Mouse (Mus musculus) fibroblast of lung, adult 2 months (primary cell): ENCODE data around the gene Smarcc1.

ENCODE experiments used
- DNase-seq: peaks from one replicate; pipeline ENCODE4 v3.0.0-alpha.2; 2011; ENCODE audit warnings: low read depth

Smarcc1 gene

DNA sequence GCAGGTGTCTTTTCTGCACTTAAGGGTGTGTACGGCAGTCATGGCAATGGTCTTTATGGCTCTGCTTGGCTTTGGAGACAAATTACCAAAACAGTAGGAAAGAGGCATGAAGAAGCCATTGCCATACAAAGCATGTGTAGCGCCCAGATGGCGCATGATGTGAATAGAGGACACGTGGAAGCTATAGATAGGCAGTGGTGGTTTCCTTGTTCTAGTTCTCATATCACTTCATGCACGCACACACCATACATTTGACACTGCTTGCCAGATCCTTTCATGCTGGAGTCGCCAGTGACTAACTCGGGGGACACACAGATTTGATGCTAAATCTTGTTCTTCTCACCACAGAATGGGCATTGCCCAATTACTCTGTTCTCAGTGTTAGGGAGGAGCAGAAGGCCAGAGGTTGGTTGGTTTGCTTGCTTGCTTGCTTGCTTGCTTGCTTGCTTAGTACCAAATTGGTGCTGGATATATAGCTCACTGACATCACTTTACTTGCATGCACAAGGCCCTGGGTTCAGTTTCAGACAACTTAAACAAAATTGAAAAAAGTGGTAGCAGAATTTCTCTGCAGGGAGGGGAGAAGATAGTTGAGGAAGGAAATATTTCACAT lies 125.8 kb downstream of the Smarcc1 start, which contains the start of gene Cspg5:
Gene Cspg5, plus strand, starts transcription at position 563 of the 613 bp plus-strand sequence.
- DNase-seq, result no peak

DNA sequence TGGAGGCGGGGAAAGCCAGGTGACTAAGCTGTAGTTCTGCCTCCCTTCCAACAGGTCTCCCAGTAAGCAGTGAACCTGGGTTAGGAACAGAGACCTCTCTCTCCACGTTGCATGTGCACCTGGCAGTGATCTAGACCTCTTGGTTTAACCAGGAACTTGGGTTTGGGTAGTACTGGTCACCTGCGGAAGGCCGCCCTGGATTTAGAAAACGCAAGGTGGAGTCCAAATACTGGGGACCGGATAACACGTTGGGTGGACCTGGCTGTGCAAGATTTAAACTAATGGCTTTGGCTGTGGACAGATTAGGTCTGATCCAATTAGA lies 127.0 kb downstream of the Smarcc1 start:
- DNase-seq, result no peak

DNA sequence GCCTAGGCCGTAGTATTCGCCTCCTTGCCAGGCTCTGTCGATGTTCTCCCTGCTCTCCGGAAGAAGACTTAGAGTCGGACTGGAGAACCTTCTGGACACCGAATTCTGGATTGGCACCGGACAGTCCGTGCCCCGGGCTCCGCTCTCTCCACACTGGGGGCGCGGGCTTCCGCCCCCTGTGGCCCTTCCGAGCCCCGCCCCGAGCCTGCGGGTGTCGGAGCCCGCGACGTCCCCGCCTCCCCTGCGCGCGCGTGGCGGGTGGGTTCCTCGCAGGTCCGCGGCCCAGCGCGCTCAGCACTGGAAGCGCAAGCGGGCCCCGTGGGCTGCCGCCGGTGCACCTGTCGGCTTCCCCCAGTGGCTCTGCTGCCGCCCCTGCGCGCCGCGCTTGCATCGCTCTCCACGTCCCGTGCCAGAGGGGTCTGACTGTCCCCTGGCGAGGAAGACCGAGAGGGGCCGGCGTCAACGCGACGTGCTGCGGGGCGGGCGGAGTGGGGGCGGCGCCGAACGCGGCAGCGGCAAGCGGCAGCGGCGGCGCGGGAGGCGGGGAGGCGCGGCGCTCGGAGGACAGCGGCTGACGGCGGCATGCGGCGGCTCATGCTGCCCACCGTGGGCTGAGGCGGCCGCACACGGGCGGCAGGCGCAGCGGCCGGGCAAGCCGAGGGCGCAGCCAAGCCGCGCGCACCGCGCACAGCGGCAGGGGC lies 127.5 kb downstream of the Smarcc1 start:
- no peak for DNase-seq

DNA sequence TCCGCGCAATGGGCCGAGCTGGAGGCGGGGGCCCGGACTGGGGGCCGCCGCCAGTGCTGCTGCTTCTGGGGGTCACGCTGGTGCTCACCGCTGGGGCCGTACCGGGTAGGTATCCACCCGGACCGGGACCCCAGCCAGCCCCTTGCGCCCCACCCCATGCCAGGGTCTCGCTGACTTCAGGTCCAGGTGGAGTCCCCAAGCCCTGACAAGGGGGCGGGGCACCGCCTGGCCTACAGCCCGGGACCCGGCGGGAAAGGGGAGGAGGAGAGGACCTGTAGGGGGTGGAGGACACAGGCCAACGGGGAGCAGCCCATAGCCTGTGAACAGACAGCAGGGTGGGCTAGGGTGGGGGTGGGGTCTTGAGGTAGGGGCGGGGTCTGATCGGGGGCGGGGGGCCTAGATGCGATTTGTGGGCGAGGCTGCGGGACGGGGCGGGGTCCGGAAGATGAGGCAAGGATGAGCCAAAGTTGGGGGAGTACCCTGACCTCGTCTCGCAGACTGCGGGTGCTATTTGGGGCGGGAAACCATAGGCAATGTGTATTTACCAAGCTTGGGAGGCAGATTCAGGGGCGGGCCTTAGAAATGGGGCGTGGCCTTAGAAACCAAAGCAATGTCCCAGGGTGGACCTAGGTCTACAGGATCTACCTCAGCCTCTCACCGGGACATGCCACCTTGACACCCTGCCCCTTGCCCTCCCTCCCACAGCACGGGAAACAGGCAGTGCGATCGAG lies 128.2 kb downstream of the Smarcc1 start:
- no peak for DNase-seq

DNA sequence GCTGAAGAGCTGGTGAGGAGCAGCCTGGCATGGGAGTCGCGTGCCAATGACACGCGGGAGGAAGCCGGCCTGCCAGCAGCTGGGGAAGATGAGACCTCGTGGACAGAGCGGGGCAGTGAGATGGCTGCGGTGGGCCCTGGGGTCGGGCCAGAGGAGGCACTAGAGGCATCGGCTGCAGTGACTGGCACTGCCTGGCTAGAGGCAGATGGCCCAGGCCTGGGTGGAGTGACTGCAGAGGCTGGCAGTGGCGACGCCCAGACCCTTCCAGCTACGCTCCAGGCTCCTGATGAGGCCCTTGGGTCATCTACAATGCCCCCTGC lies 128.8 kb downstream of the Smarcc1 start:
- no peak for DNase-seq

DNA sequence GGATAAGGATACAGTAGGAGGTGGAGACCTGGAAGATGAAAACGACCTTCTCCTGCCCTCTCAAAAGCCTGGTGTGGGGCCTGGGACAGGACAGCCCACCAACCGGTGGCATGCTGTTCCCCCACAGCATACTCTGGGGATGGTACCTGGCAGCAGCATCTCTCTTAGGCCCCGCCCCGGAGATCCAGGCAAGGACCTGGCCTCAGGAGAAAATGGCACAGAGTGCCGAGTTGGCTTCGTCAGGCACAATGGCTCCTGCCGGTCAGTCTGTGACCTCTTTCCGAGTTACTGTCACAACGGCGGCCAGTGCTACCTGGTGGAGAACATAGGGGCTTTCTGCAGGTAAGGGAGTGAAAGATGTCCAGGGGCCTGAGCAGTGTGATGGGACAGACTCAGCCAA lies 129.5 kb downstream of the Smarcc1 start:
- no peak for DNase-seq

DNA sequence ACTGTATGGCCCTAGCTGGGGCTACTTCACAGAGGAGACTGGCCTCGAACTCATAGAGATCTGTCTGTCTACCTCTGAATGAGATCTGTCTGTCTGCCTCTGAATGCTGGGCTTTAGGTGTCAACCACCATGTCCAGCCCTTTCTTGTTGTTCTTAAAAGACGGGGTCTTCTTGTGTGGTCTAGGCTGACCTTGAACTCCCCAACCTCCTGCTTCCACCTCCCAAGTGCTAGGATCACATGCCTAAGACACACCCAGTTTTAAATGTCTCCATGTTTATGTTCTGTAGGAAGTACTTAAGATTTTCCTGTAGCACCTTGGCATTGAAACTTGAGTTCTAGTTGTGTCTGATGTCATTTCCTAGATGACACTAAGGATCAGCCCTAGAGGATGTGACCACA lies 131.4 kb downstream of the Smarcc1 start:
- DNase-seq, result no peak

DNA sequence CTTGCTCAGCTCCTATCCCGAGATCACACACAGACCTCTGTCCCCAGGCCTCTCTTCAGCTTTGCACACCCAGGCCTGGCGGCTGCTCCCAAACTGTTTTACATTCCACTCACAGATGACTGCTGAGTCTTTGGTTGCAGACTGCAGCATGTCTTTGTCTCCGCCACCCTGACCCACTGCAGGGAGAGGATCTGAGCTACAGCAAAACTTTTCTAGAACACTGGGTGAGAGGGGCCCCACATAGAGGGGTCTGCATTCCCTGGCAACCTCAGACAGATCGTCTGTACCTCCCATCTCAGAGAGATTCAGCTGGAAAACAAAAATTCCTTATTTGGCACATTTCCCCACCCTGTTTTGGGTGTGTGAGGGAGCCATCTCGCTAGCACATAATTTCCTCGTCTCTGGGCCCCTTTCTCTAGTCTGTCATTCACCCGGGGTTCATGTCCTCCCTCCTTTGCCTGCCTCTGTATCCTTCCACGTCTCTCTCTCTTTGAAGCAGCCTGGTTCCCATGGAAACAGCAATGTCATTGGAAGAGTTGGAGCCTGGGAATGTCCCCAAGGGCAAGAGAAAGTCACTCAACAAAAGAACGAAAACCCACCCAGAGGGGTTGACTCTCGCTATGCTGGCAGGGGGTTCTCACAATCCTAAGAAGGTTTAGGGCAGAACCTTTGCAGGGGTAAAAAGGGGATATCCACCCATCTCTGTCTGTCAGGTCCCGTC lies 132.5 kb downstream of the Smarcc1 start:
- no peak for DNase-seq

DNA sequence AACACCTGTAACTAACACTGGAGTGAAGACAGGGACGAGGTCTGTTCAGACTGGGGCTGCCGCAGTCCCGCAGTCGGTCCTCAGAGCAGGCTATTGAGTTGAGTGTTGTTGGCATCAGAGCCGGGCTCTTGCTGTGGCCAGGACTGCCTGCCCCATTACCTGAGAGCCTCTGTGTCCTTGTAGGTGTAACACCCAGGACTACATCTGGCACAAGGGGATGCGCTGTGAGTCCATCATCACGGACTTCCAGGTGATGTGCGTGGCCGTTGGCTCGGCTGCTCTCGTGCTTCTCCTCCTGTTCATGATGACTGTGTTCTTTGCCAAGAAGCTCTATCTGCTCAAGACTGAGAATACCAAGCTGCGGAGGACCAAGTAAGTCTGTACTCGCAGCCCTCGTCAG lies 133.3 kb downstream of the Smarcc1 start:
- no peak for DNase-seq

DNA sequence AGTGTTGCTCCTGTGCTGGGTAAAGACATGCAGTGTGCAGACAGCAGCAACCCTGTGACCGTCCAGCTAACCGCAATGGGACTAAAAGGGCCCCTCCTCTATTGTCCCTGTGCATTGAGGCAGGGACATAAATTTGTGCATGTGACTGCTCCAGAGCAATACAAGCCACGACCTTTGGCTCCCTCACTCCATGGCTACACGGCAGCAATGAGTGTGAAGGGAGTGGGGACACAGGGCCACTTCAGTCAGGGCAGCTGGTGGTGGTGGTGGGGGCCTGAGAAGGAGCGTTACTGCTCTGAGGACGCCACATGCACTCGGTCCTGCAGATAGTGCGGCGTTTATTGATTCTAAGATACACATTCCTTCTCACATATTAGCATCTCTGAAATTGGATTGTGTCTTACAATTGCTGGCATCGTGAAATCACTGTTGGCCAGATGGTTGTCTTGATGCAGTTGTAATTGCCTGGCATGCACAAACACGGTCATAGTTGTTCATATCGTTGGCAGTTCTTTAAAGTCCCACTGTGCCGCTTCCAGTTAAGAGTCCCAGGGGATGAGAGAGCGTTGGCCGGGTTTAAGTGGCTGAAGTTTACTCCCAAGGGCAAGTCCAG lies 138.0 kb downstream of the Smarcc1 start:
- no peak for DNase-seq

DNA sequence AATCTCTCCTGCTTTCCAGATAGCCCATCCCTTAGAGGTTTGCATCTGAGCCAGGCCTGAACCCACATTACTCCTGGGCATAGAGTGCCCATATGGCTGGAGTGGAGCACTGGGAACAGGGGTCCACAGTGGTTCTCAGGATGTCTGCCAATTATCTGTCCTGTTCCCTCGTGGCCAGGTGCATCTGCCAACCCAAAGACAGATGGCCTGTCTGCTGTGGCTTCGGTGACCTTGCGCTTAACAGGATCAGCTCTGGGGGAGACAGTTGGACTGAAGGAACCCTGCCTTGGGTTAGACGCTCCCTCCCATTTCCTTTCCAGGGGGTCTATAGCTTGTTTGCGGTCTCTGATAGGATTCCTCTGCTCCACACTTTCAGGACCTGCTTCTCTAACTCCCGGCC lies 141.1 kb downstream of the Smarcc1 start:
- no peak for DNase-seq

DNA sequence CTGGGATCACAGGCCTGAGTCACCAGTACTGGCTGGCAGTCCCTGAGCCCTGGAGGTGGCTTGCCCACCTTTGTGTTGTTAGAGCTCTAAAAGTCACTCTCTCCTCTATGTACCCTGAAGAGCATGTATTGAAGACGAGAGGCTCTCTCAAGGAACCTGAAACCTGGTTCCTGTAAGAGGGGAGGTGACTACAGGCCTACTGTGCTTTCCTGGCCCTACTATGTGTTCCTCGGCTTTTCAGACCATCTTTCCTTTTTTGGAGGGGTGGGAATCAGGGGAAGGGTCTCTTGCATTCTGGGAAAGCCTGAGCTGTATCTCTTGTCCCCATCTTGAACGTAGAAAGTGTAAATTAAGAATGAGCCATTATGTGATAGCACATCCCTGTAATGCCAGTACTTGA lies 141.6 kb downstream of the Smarcc1 start:
- no peak for DNase-seq

DNA sequence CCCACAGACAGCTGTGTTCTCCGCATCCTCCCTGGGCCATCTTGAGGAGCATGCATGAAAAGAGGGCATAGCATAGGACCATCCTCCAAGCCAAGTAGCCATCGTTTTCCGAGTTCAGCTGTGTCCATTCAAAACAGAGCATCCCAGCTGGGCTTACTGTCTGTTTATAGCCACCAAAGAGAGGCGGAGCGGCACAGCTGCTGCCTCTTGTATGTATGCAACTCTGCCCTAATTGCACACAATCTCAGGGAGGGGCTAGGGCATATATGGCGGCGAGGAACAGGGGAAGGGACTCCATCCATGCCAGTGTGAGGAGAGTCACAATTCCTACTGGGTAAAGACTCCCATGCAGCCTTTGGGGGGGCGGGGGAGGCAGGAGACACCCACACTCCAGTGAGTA lies 145.7 kb downstream of the Smarcc1 start:
- DNase-seq, result no peak

DNA sequence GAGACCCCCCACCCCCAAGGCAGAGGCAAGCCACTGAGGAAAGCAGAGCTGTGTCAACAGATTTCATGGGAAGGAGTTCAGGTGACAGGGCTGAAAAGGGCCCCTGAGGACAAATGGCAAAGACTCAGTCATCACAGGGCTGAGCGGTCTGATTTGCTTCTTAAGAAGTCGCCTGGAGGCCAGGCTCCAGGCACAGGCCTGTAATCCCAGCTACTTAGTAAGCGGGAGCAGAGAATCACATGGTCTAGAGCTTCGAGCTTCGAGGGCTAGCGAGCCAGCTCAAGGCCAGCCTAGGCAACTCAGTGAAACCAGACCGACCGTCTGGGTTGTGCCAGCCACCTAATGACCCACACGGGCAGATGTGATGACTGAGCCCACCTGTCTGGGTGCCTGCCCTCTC lies 147.5 kb downstream of the Smarcc1 start:
- no peak for DNase-seq

DNA sequence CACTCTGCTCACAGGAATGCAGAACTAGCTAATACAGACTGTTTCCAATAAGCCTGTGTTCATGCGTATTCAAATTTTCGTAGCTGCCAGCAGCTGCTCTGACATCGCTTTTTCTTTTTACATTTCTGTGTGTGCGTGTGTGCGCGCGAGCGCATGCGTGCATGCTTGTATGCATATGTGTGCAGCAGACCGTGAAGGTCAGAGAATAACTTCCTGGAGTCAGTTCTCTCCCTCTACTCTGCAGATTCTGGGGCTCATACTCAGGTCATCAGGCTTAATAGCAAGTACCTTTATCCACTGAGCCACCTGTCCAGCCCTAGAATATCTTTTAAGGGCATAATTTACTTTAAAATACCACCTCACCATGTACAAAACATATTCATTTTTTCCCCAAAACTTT lies 150.9 kb downstream of the Smarcc1 start:
- DNase-seq, result no peak

DNA sequence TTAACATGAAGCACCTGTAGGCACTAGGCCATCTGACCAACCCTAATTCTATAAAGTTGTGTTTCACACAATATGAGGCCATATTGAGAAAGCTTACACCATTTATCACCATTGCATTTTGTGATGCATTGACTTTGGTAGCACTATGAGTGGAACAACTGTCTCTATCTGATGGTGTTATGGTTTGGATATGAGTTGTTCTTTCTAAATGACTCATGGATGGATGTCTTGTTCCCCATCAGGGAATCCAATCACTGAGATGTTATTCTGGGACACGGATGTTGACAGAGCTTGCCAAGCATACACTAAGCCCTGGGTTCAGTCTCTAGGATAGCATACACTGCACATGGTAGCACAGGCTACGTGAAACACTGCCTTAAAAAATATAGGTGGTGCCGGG lies 154.8 kb downstream of the Smarcc1 start:
- no peak for DNase-seq

DNA sequence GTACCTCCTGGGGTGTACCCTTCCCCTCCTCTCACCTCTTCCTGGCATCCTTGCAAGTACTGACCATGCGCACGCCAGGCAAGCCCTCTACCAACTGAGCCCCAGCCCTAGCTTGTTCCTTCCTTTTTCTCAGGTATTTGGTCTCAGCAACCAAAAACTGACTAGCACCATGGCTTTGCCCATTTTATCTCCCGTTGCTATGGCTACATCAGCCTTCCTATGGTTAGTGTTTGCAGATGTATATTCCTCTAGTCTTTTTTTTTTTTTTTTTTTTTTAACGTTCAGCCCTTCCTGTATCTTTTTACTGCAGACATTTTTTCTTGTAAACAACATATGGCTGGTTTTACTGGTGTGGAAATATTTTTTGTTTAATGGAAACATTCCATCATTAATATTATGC lies 156.0 kb downstream of the Smarcc1 start:
- no peak for DNase-seq

DNA sequence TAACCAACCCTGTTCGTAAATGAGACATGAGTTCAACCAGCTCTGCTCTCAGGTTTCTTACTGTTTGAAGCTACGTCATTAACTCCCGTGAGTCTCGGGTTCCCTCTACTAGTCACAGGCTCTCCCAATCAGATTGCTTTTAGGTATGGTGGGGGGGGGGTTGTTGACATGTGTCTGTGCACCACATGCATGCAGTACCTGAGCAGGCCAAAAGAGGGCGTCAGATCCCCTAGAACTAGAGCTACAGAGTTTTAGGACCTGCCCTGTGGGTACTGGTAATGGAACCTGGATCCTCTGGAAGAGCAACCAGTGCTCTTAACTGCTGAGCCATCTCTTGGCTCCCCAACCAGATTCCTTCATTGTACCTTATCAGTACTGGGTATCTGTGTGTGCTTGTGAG lies 158.4 kb downstream of the Smarcc1 start:
- DNase-seq, result no peak

DNA sequence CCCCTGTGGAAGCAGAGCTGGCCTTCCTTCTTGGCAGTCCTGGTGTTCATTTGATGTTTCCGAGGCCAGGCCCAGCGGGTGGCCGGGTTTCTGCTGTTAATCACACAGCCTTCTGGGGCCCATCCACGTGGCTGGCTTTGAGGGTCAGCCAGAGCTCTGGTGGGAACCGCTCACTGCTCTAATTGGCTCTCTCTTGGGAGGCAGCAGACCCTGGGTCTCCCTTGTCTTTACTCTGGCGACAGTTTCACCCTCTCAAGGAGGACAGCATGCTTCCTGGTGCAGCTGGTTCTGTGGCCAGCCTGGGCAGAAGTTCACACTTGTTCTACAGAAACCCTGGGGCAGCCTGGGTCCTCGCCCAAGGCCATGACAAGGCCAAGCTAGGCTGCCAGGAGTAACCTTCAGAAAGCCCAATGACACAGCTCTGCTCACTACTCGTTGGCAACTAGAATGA lies 159.9 kb downstream of the Smarcc1 start:
- DNase-seq, result no peak

DNA sequence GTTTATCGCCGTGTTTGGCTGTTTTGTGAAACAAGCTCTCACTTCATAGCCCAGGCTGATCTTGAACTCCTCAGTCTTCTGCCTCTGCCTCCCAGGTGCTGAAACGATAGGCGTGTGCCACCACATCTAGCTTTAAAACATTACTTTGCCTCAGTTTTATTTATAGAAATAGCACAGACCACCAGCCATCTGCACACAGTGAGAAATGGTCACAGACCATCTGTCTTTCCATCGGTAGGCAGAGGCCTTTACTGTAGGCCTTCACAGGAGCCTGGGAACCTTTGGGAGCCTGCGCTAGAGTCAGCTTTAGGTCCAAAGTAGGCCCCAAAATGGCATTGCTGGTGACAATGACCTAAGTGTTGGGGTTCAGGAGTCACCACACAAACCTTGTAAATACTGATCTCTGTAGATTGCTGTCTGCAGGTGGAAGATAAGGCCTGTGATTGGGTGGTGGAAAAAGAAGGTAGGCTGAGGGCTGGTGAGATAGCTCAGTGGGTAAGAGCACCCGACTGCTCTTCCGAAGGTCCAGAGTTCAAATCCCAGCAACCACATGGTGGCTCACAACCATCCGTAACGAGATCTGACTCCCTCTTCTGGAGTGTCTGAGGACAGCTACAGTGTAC lies 166.7 kb downstream of the Smarcc1 start:
- DNase-seq, result no peak

DNA sequence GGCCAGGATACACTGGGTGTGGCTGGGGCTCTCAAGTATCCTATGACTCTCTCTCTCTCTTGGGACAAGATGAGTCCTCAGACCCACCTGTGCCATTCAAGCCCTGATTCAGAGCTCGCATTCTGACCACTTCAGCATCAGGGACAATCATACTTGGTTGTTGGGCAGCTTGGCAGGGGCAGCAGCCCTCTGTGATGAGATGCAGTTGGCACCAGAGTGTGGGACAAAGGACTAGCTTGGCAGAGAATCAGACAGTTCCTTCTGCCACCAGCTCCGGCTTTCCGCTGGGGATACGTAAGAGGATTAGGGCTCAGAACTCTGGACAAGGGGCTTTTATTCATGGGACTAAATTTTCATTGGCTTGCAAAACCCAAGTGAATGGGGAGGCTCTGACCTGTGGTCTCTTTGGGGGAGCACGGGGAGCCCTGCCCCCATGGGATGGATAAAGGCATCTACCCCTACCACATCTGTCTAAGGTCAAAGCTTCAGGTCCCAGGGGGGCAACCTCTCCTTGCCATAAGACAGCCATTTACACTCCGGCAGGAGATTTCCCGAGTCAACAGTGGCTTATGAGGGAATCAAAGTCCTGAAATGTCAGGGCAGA lies 169.9 kb downstream of the Smarcc1 start:
- DNase-seq, result no peak
